Mouse (Mus musculus) limb, embryonic 15.5 days (tissue): ENCODE data around the gene Pced1b. TPM values are rescaled to one million over a fixed set of nuclear protein-coding genes. Genes with fewer than 3 reads are reported as not detected.

Experiments
- ATAC-seq: fragments of 200-750 bp; cut with Nextera tagmentation; 2 replicates; pipeline ENCODE4 v1.8.0; 2017; ENCODE audit warnings: low read depth, moderate TSS enrichment; ENCODE audit not compliant: insufficient number of reproducible peaks, low FRiP score, low TSS enrichment
- H3K27ac ChIP-seq: fragments of 300-500 bp; sonication (generic); 2 replicates; pipeline ENCODE4 v1.5.1; 2015; ENCODE audit warnings: moderate library complexity, mild to moderate bottlenecking, inconsistent platforms
- H3K27me3 ChIP-seq: fragments of 300-500 bp; sonication (generic); 2 replicates; pipeline ENCODE4 v1.6.1; 2015; ENCODE audit warnings: inconsistent platforms
- H3K36me3 ChIP-seq: fragments of 300-500 bp; sonication (generic); 2 replicates; pipeline ENCODE4 v1.6.1; 2015; ENCODE audit warnings: inconsistent platforms
- H3K4me1 ChIP-seq: fragments of 300-500 bp; sonication (generic); 2 replicates; pipeline ENCODE4 v1.6.1; 2015; ENCODE audit warnings: inconsistent platforms
- H3K4me2 ChIP-seq: fragments of 300-500 bp; sonication (generic); 2 replicates; pipeline ENCODE4 v1.6.1; 2015; ENCODE audit warnings: mild to moderate bottlenecking, inconsistent platforms
- H3K4me3 ChIP-seq: fragments of 300-500 bp; sonication (generic); 2 replicates; pipeline ENCODE4 v1.5.1; 2015; ENCODE audit warnings: mild to moderate bottlenecking, inconsistent platforms
- H3K9ac ChIP-seq: fragments of 300-500 bp; sonication (generic); 2 replicates; pipeline ENCODE4 v1.6.1; 2015; ENCODE audit warnings: inconsistent platforms
- H3K9me3 ChIP-seq: fragments of 300-500 bp; sonication (generic); 2 replicates; pipeline ENCODE4 v1.6.1; 2016; ENCODE audit warnings: inconsistent platforms
- WGBS: fragments of 180-500 bp; shearing (Covaris S2); methylation state at CpG from one replicate; pipeline ENCODE4 v1.1.7; 2015; 5-methylcytosine and 5-hydroxymethylcytosine counted together
- polyA plus RNA-seq: library from polyadenylated mRNA; unstranded; fragments of >200 nt; fragmentation: Nextera tagmentation; extraction: Ambion mirVana; gene quantifications from 2 replicates; pipeline ENCODE4 v1.2.1, GENCODE M21; 2015

Pced1b gene
- polyA plus RNA-seq, 1 experiment from 2014 or later: 3.6 TPM

DNA sequence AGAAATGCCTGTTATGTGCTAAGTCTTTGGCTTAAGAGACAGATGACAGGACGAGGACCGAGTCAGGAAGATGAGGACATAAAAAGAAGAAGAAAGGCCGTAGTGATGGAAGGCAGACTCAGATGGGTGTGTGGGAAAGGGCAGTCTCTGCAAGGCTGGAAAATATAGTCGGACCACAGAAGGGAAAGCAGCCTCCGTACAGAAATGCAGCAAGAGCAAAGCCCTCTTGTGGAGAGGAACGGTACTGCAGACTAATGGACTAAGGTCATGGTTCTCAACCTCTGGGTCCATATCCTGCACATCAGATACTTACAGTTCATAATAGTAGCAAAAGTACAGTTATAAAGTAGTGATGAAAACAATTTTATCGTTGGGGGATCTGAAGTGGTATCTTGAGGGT, 11.7 kb upstream of the Pced1b start:
- H3K27ac ChIP-seq: no peak overlapping the region

GRCm38 (mm10) chr15:97236943-97237342, 10.0 kb upstream of the Pced1b start:
- 42% methylated on average over 9 of the region's 9 CpGs for WGBS

More for the DNA sequence above, 11.7 kb upstream of the Pced1b start:
- no peak overlapping the region for H3K9ac ChIP-seq
- H3K4me3 ChIP-seq: no peak overlapping the region
- ATAC-seq: no peak
- H3K27me3 ChIP-seq: no peaks in the 10 kb centered on the region
- no peaks in the 10 kb centered on the region for H3K4me1 ChIP-seq
- H3K36me3 ChIP-seq: no peaks in the 10 kb centered on the region
- no peak overlapping the region for H3K4me2 ChIP-seq
- H3K9me3 ChIP-seq: no peaks in the 10 kb centered on the region
- 24% methylated on average over 7 of the region's 7 CpGs for WGBS

DNA sequence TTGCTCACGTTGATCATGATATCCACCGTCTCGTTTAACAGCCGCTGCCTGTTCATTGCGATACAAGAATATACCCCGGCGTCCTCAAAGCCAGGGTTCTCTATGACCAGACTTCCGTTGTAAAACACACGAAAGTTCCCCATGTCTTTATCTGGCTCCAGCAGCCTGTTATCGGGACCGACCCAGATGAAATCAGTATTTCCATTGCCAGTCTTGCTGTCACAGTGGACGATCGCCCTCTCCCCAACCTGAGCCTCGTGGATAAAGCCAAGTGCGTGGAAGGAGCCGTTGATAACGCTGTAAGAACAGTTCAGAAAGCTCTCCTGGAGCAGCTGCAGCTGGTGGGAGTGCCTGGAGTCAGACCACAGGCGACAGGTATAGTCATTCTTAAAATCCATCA, 1.5 kb upstream of the Pced1b start:
- Histone ChIP-seq H3K4me2 (no peak overlapping the region), H3K4me1 (peaks cover 18% of the 10 kb centered on the region), H3K36me3 (no peaks in the 10 kb centered on the region), H3K4me3 (no peak overlapping the region), H3K27ac (no peak overlapping the region), H3K27me3 (peaks cover 14% of the 10 kb centered on the region; the same call in 1 of the 2 replicates), H3K9me3 (no peaks in the 10 kb centered on the region), H3K9ac (no peak overlapping the region)
- WGBS: 78% methylated on average over 18 of the region's 18 CpGs
- ATAC-seq: no peak

More at GRCm38 (mm10) chr15:97236943-97237342, 10.0 kb upstream of the Pced1b start:
- Histone ChIP-seq H3K4me2 (no peak overlapping the region), H3K27ac (no peak overlapping the region), H3K9ac (no peak overlapping the region), H3K9me3 (no peaks in the 10 kb centered on the region), H3K36me3 (no peaks in the 10 kb centered on the region), H3K4me1 (no peaks in the 10 kb centered on the region), H3K4me3 (no peak overlapping the region), H3K27me3 (no peaks in the 10 kb centered on the region)
- no peak for ATAC-seq

- H3K4me1 ChIP-seq: peaks cover 18% of the 10 kb centered on the region
- H3K27me3 ChIP-seq: peaks cover 14% of the 10 kb centered on the region; the same call in 1 of the 2 replicates
- no peak overlapping the region for H3K27ac ChIP-seq
- ATAC-seq: no peak
- H3K9ac ChIP-seq: no peak overlapping the region
- no peaks in the 10 kb centered on the region for H3K36me3 ChIP-seq
- H3K4me3 ChIP-seq: peak overlapping the region; percentile 79
- H3K4me2 ChIP-seq: peak overlapping the region; percentile 93
- no peaks in the 10 kb centered on the region for H3K9me3 ChIP-seq
- WGBS: 25% methylated on average over 14 of the region's 14 CpGs
These were observed 651 bp upstream of the Pced1b start for GRCm38 (mm10) chr15:97246256-97246655.

- peak overlapping the region; percentile 79 for H3K4me3 ChIP-seq
- peak overlapping the region; percentile 79 for H3K9ac ChIP-seq
- no peaks in the 10 kb centered on the region for H3K9me3 ChIP-seq
- H3K27ac ChIP-seq: peak overlapping the region; percentile 80
- H3K4me1 ChIP-seq: peaks cover 18% of the 10 kb centered on the region
- ATAC-seq: no peak
- 4% methylated on average over 13 of the region's 14 CpGs for WGBS
- H3K4me2 ChIP-seq: peak overlapping the region; percentile 93
- H3K36me3 ChIP-seq: no peaks in the 10 kb centered on the region
- H3K27me3 ChIP-seq: peaks cover 14% of the 10 kb centered on the region; the same call in 1 of the 2 replicates
These were observed 869 bp downstream of the Pced1b start for GRCm38 (mm10) chr15:97247791-97248161.

- no peaks in the 10 kb centered on the region for H3K36me3 ChIP-seq
- H3K4me2 ChIP-seq: peak overlapping the region; percentile 93
- WGBS: 23% methylated on average over 8 of the region's 8 CpGs
- no peaks in the 10 kb centered on the region for H3K9me3 ChIP-seq
- ATAC-seq: no peak
- peaks cover 14% of the 10 kb centered on the region for H3K4me1 ChIP-seq
- peaks cover 14% of the 10 kb centered on the region; the same call in 1 of the 2 replicates for H3K27me3 ChIP-seq
- H3K4me3 ChIP-seq: peak overlapping the region; percentile 79
- H3K9ac ChIP-seq: no peak overlapping the region
- no peak overlapping the region for H3K27ac ChIP-seq
These were observed 1.4 kb downstream of the Pced1b start for GRCm38 (mm10) chr15:97248296-97248695.

GRCm38 (mm10) chr15:97249322-97249721, 2.4 kb downstream of the Pced1b start:
- no peak overlapping the region for H3K27ac ChIP-seq
- no peaks in the 10 kb centered on the region for H3K9me3 ChIP-seq
- peaks cover 14% of the 10 kb centered on the region; the same call in 1 of the 2 replicates for H3K27me3 ChIP-seq
- no peak overlapping the region for H3K4me2 ChIP-seq
- H3K9ac ChIP-seq: no peak overlapping the region
- peaks cover 10% of the 10 kb centered on the region for H3K4me1 ChIP-seq
- no peaks in the 10 kb centered on the region for H3K36me3 ChIP-seq
- no peak overlapping the region for H3K4me3 ChIP-seq
- 96% methylated on average over 10 of the region's 10 CpGs for WGBS
- ATAC-seq: no peak

DNA sequence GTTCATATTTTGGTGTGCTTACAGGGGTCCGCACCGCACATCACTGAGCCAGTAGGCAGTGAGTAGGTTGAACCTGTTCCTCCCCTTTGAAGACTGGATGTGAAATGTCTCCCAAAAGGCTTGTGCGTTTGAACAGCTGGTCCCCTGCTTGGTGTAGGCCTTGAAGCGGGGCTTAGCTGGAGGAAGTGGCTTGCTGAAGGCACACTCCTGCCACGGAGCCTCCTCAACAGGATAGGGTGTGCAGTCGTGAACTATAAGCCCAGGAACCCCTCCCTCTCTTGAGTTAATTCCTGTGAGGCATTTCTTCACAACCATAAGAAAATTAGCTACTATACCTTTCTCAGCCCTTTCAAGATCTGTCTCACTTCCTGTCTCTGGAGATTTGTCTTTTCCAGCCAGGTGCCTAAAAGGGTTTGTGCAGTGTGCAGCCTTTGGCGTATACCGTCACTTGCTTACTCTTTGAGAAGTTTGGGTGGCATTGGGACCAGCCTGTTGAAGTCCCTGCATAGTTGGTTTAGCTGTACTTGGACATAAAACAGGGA, 5.7 kb downstream of the Pced1b start:
- H3K9ac ChIP-seq: no peak overlapping the region
- WGBS: 75% methylated on average over 8 of the region's 8 CpGs
- H3K27ac ChIP-seq: no peak overlapping the region
- H3K9me3 ChIP-seq: no peaks in the 10 kb centered on the region
- no peak for ATAC-seq
- no peaks in the 10 kb centered on the region for H3K27me3 ChIP-seq
- H3K36me3 ChIP-seq: no peaks in the 10 kb centered on the region
- H3K4me1 ChIP-seq: peaks cover 9% of the 10 kb centered on the region
- no peak overlapping the region for H3K4me2 ChIP-seq
- H3K4me3 ChIP-seq: no peak overlapping the region

DNA sequence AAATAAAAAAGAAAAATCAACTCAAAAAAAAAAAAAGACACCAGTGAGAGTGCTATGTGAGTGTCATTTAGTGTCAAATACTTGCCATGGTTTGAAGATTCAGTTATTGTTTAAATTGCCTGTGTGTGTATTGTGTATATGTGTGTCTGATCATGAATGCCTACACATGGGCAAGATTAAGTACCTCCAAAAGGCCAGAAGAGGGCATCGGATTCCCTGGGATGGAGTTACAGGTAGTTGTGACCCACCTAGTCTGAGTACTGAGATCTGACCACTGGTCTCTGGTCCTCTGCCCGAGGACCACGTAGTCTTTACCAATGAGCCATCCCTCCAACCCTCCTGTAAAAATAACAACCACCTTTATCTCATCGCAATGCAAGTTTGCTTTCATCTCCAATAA, 7.5 kb downstream of the Pced1b start:
- no peak overlapping the region for H3K9ac ChIP-seq
- no peak overlapping the region for H3K27ac ChIP-seq
- no peaks in the 10 kb centered on the region for H3K36me3 ChIP-seq
- WGBS: 95% methylated on average over 4 of the region's 4 CpGs
- H3K4me1 ChIP-seq: peaks cover 11% of the 10 kb centered on the region
- no peak for ATAC-seq
- no peaks in the 10 kb centered on the region for H3K9me3 ChIP-seq
- no peak overlapping the region for H3K4me2 ChIP-seq
- H3K27me3 ChIP-seq: no peaks in the 10 kb centered on the region
- H3K4me3 ChIP-seq: no peak overlapping the region

DNA sequence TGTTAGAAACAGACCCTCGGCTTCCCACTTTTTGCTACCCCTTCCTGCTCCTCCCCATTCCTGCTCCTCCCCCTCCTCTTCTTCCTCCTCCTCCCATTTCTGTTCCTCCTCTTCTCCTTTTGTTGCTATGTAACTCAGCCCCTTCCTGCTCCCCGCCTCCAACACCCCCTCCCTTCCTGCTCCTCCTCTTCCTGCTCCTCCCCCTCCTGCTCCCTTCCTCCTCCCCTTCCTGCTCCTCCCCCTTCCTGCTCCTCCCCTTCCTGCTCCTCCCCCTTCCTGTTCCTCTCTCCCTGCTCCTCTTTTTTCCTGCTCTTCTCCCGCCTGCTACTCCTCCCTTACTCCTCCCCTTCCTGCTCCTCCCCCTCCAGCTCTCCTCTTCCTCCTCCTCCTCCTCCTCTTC, 8.9 kb downstream of the Pced1b start:
- WGBS: 95% methylated on average over 3 of the region's 3 CpGs
- ATAC-seq: no peak
- no peak overlapping the region for H3K4me3 ChIP-seq
- H3K4me1 ChIP-seq: peaks cover 11% of the 10 kb centered on the region
- no peak overlapping the region for H3K9ac ChIP-seq
- H3K9me3 ChIP-seq: no peaks in the 10 kb centered on the region
- no peaks in the 10 kb centered on the region for H3K27me3 ChIP-seq
- no peaks in the 10 kb centered on the region for H3K36me3 ChIP-seq
- no peak overlapping the region for H3K4me2 ChIP-seq
- H3K27ac ChIP-seq: no peak overlapping the region

GRCm38 (mm10) chr15:97256411-97256810, 9.5 kb downstream of the Pced1b start:
- Histone ChIP-seq H3K4me3 (no peak overlapping the region), H3K4me1 (peaks cover 11% of the 10 kb centered on the region), H3K27me3 (no peaks in the 10 kb centered on the region), H3K4me2 (no peak overlapping the region), H3K9me3 (no peaks in the 10 kb centered on the region), H3K27ac (no peak overlapping the region), H3K36me3 (no peaks in the 10 kb centered on the region), H3K9ac (no peak overlapping the region)
- no peak for ATAC-seq
- 77% methylated on average over 11 of the region's 11 CpGs for WGBS

DNA sequence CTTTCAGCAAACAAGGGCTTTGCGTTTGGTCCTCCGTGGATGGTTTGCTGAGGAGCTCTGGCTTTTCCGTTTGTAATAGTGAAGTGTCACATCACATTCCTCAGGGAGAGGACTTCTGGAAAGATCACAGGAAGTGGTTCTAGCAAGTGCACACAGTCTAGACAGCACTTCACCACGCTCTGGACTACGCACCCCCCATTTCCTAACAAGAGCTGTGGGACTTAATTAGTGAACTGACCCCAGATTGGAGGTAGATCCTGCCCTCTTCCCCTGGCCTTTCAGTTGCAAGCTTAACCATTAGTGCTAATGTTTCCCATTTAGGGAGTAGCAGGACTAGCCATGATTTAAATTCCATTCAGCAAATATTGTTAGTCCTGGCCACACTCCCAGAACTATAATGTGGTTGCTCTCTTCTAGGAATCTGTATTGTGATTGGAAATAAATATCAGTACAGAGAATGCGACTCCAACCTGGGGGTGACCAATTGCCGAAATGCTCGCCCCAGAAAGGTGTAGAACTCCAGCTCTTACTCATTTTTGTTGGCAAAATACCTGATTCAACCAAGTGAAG, 10.4 kb downstream of the Pced1b start:
- H3K4me1 ChIP-seq: peaks cover 11% of the 10 kb centered on the region
- H3K36me3 ChIP-seq: no peaks in the 10 kb centered on the region
- no peak for ATAC-seq
- no peak overlapping the region; the same call in 1 of the 2 replicates for H3K4me2 ChIP-seq
- no peak overlapping the region for H3K4me3 ChIP-seq
- WGBS: 49% methylated on average over 8 of the region's 8 CpGs
- no peak overlapping the region for H3K9ac ChIP-seq
- no peak overlapping the region; the same call in 1 of the 2 replicates for H3K27ac ChIP-seq
- no peaks in the 10 kb centered on the region for H3K27me3 ChIP-seq
- H3K9me3 ChIP-seq: no peaks in the 10 kb centered on the region
